Mouse (Mus musculus) embryonic facial prominence, embryonic 15.5 days (tissue): ENCODE measurements around the gene Ccdc93. TPM values are rescaled to one million over a fixed set of nuclear protein-coding genes. Genes with fewer than 3 reads are reported as not detected.

Experiments used
- ATAC-seq: fragments of 200-750 bp; cut with Nextera tagmentation; 2 replicates; pipeline ENCODE4 v1.8.0; 2017; ENCODE audit warnings: low read depth, moderate TSS enrichment; ENCODE audit not compliant: insufficient number of reproducible peaks, low FRiP score, low TSS enrichment
- H3K27ac ChIP-seq: fragments of 300-500 bp; sonication (generic); replicated peaks from 2 replicates; pipeline ENCODE4 v1.5.1; 2015; ENCODE audit warnings: mild to moderate bottlenecking, inconsistent platforms
- H3K27me3 ChIP-seq: fragments of 300-500 bp; sonication (generic); 2 replicates; pipeline ENCODE4 v1.6.1; 2015; ENCODE audit warnings: inconsistent platforms
- H3K36me3 ChIP-seq: fragments of 300-500 bp; sonication (generic); 2 replicates; pipeline ENCODE4 v1.6.1; 2015; ENCODE audit warnings: mild to moderate bottlenecking, inconsistent platforms
- H3K4me1 ChIP-seq: fragments of 300-500 bp; sonication (generic); 2 replicates; pipeline ENCODE4 v1.6.1; 2015; ENCODE audit warnings: inconsistent platforms
- H3K4me2 ChIP-seq: fragments of 300-500 bp; sonication (generic); replicated peaks from 2 replicates; pipeline ENCODE4 v1.6.1; 2015; ENCODE audit warnings: mild to moderate bottlenecking, inconsistent platforms
- H3K4me3 ChIP-seq: fragments of 300-500 bp; sonication (generic); replicated peaks from 2 replicates; pipeline ENCODE4 v1.5.1; 2015; ENCODE audit warnings: mild to moderate bottlenecking, inconsistent platforms
- H3K9ac ChIP-seq: fragments of 300-500 bp; sonication (generic); 2 replicates; pipeline ENCODE4 v1.6.1; 2015; ENCODE audit warnings: inconsistent platforms
- H3K9me3 ChIP-seq: fragments of 300-500 bp; sonication (generic); replicated peaks from 2 replicates; pipeline ENCODE4 v1.6.1; 2016; ENCODE audit warnings: inconsistent platforms
- WGBS: fragments of 180-500 bp; shearing (Covaris S2); methylation state at CpG from one replicate; pipeline ENCODE4 v1.1.7; 2015; 5-methylcytosine and 5-hydroxymethylcytosine counted together
- polyA plus RNA-seq: library from polyadenylated mRNA; unstranded; fragments of >200 nt; fragmentation: Nextera tagmentation; extraction: Ambion mirVana; gene quantifications from 2 replicates; pipeline ENCODE4 v1.2.1, GENCODE M21; 2015

Ccdc93 gene
- polyA plus RNA-seq = 11.9 and 12.3 TPM in 2 replicates

GRCm38 (mm10) chr1:121430938-121431928 lies at the start of gene Ccdc93:
Ccdc93 (plus strand) TSS chr1:121431049.
- under 1% methylated on average over 47 of the region's 47 CpGs for WGBS
- no peak within 1 kb of the TSS for H3K27ac ChIP-seq
- peak within 1 kb of the TSS; percentile 90 for H3K4me3 ChIP-seq
- peaks cover 8% of the 10 kb centered on the region for H3K36me3 ChIP-seq
- peak; percentile 92 for ATAC-seq
- peak within 1 kb of the TSS; percentile 83 for H3K9ac ChIP-seq
- H3K4me2 ChIP-seq = peak within 1 kb of the TSS; percentile 97
- no peaks in the 10 kb centered on the region for H3K27me3 ChIP-seq
- H3K4me1 ChIP-seq = peaks cover 20% of the 10 kb centered on the region
- H3K9me3 ChIP-seq = no peaks in the 10 kb centered on the region

- 63% methylated on average over 3 of the region's 3 CpGs for WGBS
- no peaks in the 10 kb centered on the region for H3K27me3 ChIP-seq
- no peak overlapping the region for H3K27ac ChIP-seq
- no peak overlapping the region for H3K9ac ChIP-seq
- no peak for ATAC-seq
- H3K4me3 ChIP-seq = no peak overlapping the region
- no peak overlapping the region for H3K4me2 ChIP-seq
- H3K4me1 ChIP-seq = no peaks in the 10 kb centered on the region
- no peaks in the 10 kb centered on the region for H3K36me3 ChIP-seq
- H3K9me3 ChIP-seq = no peaks in the 10 kb centered on the region
Measured at GRCm38 (mm10) chr1:121381562-121381961, 49.3 kb upstream of the Ccdc93 start.

GRCm38 (mm10) chr1:121388312-121388711 lies 42.5 kb upstream of the Ccdc93 start:
- WGBS = 43% methylated on average over 6 of the region's 6 CpGs
- H3K9ac ChIP-seq = no peak overlapping the region
- H3K4me1 ChIP-seq = no peaks in the 10 kb centered on the region
- no peaks in the 10 kb centered on the region for H3K9me3 ChIP-seq
- no peak for ATAC-seq
- H3K27me3 ChIP-seq = no peaks in the 10 kb centered on the region
- H3K4me3 ChIP-seq = no peak overlapping the region
- H3K4me2 ChIP-seq = no peak overlapping the region
- H3K27ac ChIP-seq = no peak overlapping the region
- H3K36me3 ChIP-seq = no peaks in the 10 kb centered on the region

GRCm38 (mm10) chr1:121388732-121389131 lies 42.1 kb upstream of the Ccdc93 start:
- 29% methylated on average over 7 of the region's 7 CpGs for WGBS
- H3K4me3 ChIP-seq = no peak overlapping the region

GRCm38 (mm10) chr1:121389574-121389973 lies 41.3 kb upstream of the Ccdc93 start:
- H3K4me3 ChIP-seq = no peak overlapping the region
- no peak overlapping the region for H3K27ac ChIP-seq
- ATAC-seq = no peak
- no peak overlapping the region for H3K4me2 ChIP-seq
- no peaks in the 10 kb centered on the region for H3K9me3 ChIP-seq
- no peaks in the 10 kb centered on the region for H3K36me3 ChIP-seq
- no peak overlapping the region for H3K9ac ChIP-seq
- H3K4me1 ChIP-seq = peaks cover 3% of the 10 kb centered on the region; the same call in 1 of the 2 replicates
- no peaks in the 10 kb centered on the region for H3K27me3 ChIP-seq
- 86% methylated on average over 12 of the region's 12 CpGs for WGBS

More at GRCm38 (mm10) chr1:121388732-121389131, 42.1 kb upstream of the Ccdc93 start:
- Histone ChIP-seq H3K4me2 (no peak overlapping the region), H3K27ac (no peak overlapping the region), H3K9me3 (no peaks in the 10 kb centered on the region), H3K9ac (no peak overlapping the region), H3K27me3 (no peaks in the 10 kb centered on the region), H3K4me1 (no peaks in the 10 kb centered on the region), H3K36me3 (no peaks in the 10 kb centered on the region)
- no peak for ATAC-seq

GRCm38 (mm10) chr1:121390003-121390402 lies 40.8 kb upstream of the Ccdc93 start:
- Histone ChIP-seq H3K36me3 (no peaks in the 10 kb centered on the region), H3K4me3 (no peak overlapping the region), H3K27ac (no peak overlapping the region), H3K27me3 (no peaks in the 10 kb centered on the region), H3K4me1 (peaks cover 8% of the 10 kb centered on the region; the same call in 1 of the 2 replicates), H3K9me3 (no peaks in the 10 kb centered on the region), H3K9ac (no peak overlapping the region), H3K4me2 (no peak overlapping the region)
- ATAC-seq = no peak
- 88% methylated on average over 5 of the region's 5 CpGs for WGBS

- peaks cover 8% of the 10 kb centered on the region; the same call in 1 of the 2 replicates for H3K4me1 ChIP-seq
- H3K4me2 ChIP-seq = no peak overlapping the region
- no peak overlapping the region for H3K9ac ChIP-seq
- H3K36me3 ChIP-seq = no peaks in the 10 kb centered on the region
- no peaks in the 10 kb centered on the region for H3K9me3 ChIP-seq
- 52% methylated on average over 13 of the region's 13 CpGs for WGBS
- no peak for ATAC-seq
- H3K27me3 ChIP-seq = no peaks in the 10 kb centered on the region
- no peak overlapping the region for H3K4me3 ChIP-seq
- H3K27ac ChIP-seq = no peak overlapping the region
Measured at GRCm38 (mm10) chr1:121390421-121390820, 40.4 kb upstream of the Ccdc93 start.

GRCm38 (mm10) chr1:121390855-121391254 lies 40.0 kb upstream of the Ccdc93 start:
- Histone ChIP-seq H3K9ac (no peak overlapping the region), H3K27me3 (no peaks in the 10 kb centered on the region), H3K4me1 (peaks cover 8% of the 10 kb centered on the region; the same call in 1 of the 2 replicates), H3K4me2 (no peak overlapping the region), H3K9me3 (no peaks in the 10 kb centered on the region), H3K27ac (no peak overlapping the region), H3K36me3 (no peaks in the 10 kb centered on the region), H3K4me3 (no peak overlapping the region)
- 66% methylated on average over 8 of the region's 8 CpGs for WGBS
- no peak for ATAC-seq

- H3K27me3 ChIP-seq = no peaks in the 10 kb centered on the region
- WGBS = 48% methylated on average over 2 of the region's 2 CpGs
- H3K4me2 ChIP-seq = no peak overlapping the region
- H3K9me3 ChIP-seq = no peaks in the 10 kb centered on the region
- H3K4me1 ChIP-seq = peaks cover 8% of the 10 kb centered on the region; the same call in 1 of the 2 replicates
- no peaks in the 10 kb centered on the region for H3K36me3 ChIP-seq
- no peak for ATAC-seq
- H3K9ac ChIP-seq = no peak overlapping the region
- no peak overlapping the region for H3K4me3 ChIP-seq
- no peak overlapping the region for H3K27ac ChIP-seq
Measured at GRCm38 (mm10) chr1:121393117-121393516, 37.7 kb upstream of the Ccdc93 start.

- Histone ChIP-seq H3K9me3 (no peaks in the 10 kb centered on the region), H3K4me3 (no peak overlapping the region), H3K27ac (no peak overlapping the region), H3K4me2 (no peak overlapping the region), H3K4me1 (peaks cover 11% of the 10 kb centered on the region; the same call in 1 of the 2 replicates), H3K27me3 (no peaks in the 10 kb centered on the region), H3K9ac (no peak overlapping the region), H3K36me3 (no peaks in the 10 kb centered on the region)
- 56% methylated on average over 5 of the region's 5 CpGs for WGBS
- ATAC-seq = no peak
Measured at GRCm38 (mm10) chr1:121394764-121395163, 36.1 kb upstream of the Ccdc93 start.

GRCm38 (mm10) chr1:121396501-121396900 lies 34.3 kb upstream of the Ccdc93 start:
- Histone ChIP-seq H3K9me3 (no peaks in the 10 kb centered on the region), H3K36me3 (no peaks in the 10 kb centered on the region), H3K27me3 (no peaks in the 10 kb centered on the region), H3K9ac (no peak overlapping the region), H3K4me1 (peaks cover 11% of the 10 kb centered on the region; the same call in 1 of the 2 replicates), H3K27ac (no peak overlapping the region), H3K4me3 (no peak overlapping the region), H3K4me2 (no peak overlapping the region)
- 63% methylated on average over 4 of the region's 4 CpGs for WGBS
- ATAC-seq = no peak
